Mouse (Mus musculus) erythroblast, embryonic 14.5 days (primary cell): ENCODE measurements around the gene Ckm.

Experiments used
- GATA1 ChIP-seq: IDR thresholded peaks from 2 replicates; pipeline ENCODE4 v1.6.1; 2012; ENCODE audit warnings: low read length, inconsistent platforms, mixed read lengths
- TAL1 ChIP-seq: IDR thresholded peaks from 3 replicates; pipeline ENCODE4 v1.6.1; 2012; ENCODE audit warnings: low read length, inconsistent platforms, mixed read lengths

DNA sequence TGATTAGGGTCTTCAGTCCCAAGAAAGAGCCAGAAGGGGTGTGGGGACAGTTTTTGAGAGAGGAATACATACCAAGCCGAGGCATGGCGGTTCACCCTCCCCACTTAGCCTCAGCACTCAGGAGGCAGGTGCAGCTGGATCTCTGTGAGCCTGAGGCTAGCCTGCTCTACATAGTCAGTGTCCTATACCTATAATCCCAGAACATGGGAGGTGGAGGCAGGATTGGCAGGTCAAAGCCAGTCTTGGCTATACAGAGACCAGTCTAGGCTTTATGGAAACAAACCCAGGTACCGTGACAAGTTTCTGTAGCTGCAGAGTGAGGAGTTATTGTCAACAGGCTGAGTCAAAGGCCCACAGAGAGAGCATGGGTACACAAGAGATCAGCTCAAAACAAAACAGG lies 18.5 kb downstream of the Ckm start:
- no peak for TF ChIP-seq GATA1
- no peak for TF ChIP-seq TAL1
